Mouse (Mus musculus) gastrocnemius, adult 8-10 months (tissue): Measurements from ENCODE around the gene Lrrc10b. TPM values are rescaled to one million over a fixed set of nuclear protein-coding genes. Genes with fewer than 3 reads are reported as not detected.
A peak's percentile ranks its signal among the peaks of the same experiment; 100 is the strongest.

Source experiments
- DNase-seq, 2 experiments: peaks; one replicate each; pipeline ENCODE4 v3.0.0; 2022; ENCODE audit warnings: low spot score in 2 of 2
- total RNA-seq, 4 experiments: library from RNA; stranded (reverse); gene quantifications; 2 replicates each; pipeline ENCODE4 v1.2.4; 2022

The Lrrc10b gene
- total RNA-seq, 4 experiments from 2014 or later, result 0.19 to 0.48 TPM; not detected in 2

GRCm38 (mm10) chr19:10444685-10445369 is 12.4 kb downstream of the Lrrc10b start:
- no peak for DNase-seq

- no peak for DNase-seq
Observed at GRCm38 (mm10) chr19:10437521-10437920, 19.8 kb downstream of the Lrrc10b start.

- DNase-seq, result no peak
Observed at GRCm38 (mm10) chr19:10436726-10437125, 20.5 kb downstream of the Lrrc10b start.

- DNase-seq, result peak; percentile 33 to 46
Observed at GRCm38 (mm10) chr19:10435908-10436307, 21.4 kb downstream of the Lrrc10b start.

GRCm38 (mm10) chr19:10434927-10435326 is 22.3 kb downstream of the Lrrc10b start:
- DNase-seq, result no peak

GRCm38 (mm10) chr19:10433879-10434540 is 23.3 kb downstream of the Lrrc10b start:
- no peak for DNase-seq

GRCm38 (mm10) chr19:10433225-10433624 is 24.0 kb downstream of the Lrrc10b start:
- DNase-seq, result no peak

- no peak for DNase-seq
Observed at GRCm38 (mm10) chr19:10431841-10432240, 25.4 kb downstream of the Lrrc10b start.

GRCm38 (mm10) chr19:10431410-10431809 is 25.9 kb downstream of the Lrrc10b start:
- DNase-seq, result no peak

- no peak for DNase-seq
Observed at GRCm38 (mm10) chr19:10429371-10429770, 27.9 kb downstream of the Lrrc10b start.

GRCm38 (mm10) chr19:10427431-10427830 is 29.8 kb downstream of the Lrrc10b start:
- no peak for DNase-seq

GRCm38 (mm10) chr19:10426793-10427192 is 30.5 kb downstream of the Lrrc10b start:
- DNase-seq, result no peak

- no peak for DNase-seq
Observed at GRCm38 (mm10) chr19:10426312-10426711, 31.0 kb downstream of the Lrrc10b start.

GRCm38 (mm10) chr19:10425484-10426270 is 31.6 kb downstream of the Lrrc10b start:
- no peak for DNase-seq

GRCm38 (mm10) chr19:10424751-10425150 is 32.5 kb downstream of the Lrrc10b start:
- DNase-seq, result no peak

- no peak for DNase-seq
Observed at GRCm38 (mm10) chr19:10421986-10422976, 35.0 kb downstream of the Lrrc10b start.

GRCm38 (mm10) chr19:10417436-10417835 is 39.8 kb downstream of the Lrrc10b start:
- DNase-seq, result no peak

- no peak for DNase-seq
Observed at GRCm38 (mm10) chr19:10416889-10417288, 40.4 kb downstream of the Lrrc10b start.

GRCm38 (mm10) chr19:10415508-10415907 is 41.8 kb downstream of the Lrrc10b start:
- no peak for DNase-seq

GRCm38 (mm10) chr19:10413701-10414242 is 43.5 kb downstream of the Lrrc10b start:
- DNase-seq, result no peak
